Mouse (Mus musculus) ES-Bruce4 (cell line): ENCODE data around the gene Miox. TPM values are rescaled to one million over a fixed set of nuclear protein-coding genes. Genes with fewer than 3 reads are reported as not detected.

Experiments
- H3K27ac ChIP-seq: 2 replicates; pipeline ENCODE4 v1.5.1; 2012; ENCODE audit warnings: low read length, inconsistent platforms; ENCODE audit not compliant: insufficient read depth
- H3K27me3 ChIP-seq: 2 replicates; pipeline ENCODE4 v1.6.1; 2012; ENCODE audit warnings: mild to moderate bottlenecking, low read length, inconsistent platforms; ENCODE audit not compliant: control insufficient read depth, poor library complexity, insufficient read depth, severe bottlenecking
- H3K36me3 ChIP-seq: 2 replicates; pipeline ENCODE4 v1.6.1; 2012; ENCODE audit warnings: inconsistent platforms, mild to moderate bottlenecking, low read length, moderate library complexity; ENCODE audit not compliant: control insufficient read depth, poor library complexity, insufficient read depth, severe bottlenecking
- H3K4me1 ChIP-seq: one replicate; pipeline ENCODE4 v1.8.1; 2011; ENCODE audit warnings: low read length; ENCODE audit not compliant: control insufficient read depth, insufficient read depth
- H3K4me3 ChIP-seq: 2 replicates; pipeline ENCODE4 v1.5.1; 2011; ENCODE audit warnings: low read depth, mild to moderate bottlenecking, low read length
- H3K9ac ChIP-seq: 2 replicates; pipeline ENCODE4 v1.6.1; 2012; ENCODE audit warnings: low read depth, mild to moderate bottlenecking, inconsistent platforms; ENCODE audit not compliant: poor library complexity, severe bottlenecking
- H3K9me3 ChIP-seq: replicated peaks from 2 replicates; pipeline ENCODE4 v1.6.1; 2012; ENCODE audit warnings: mild to moderate bottlenecking, low read length, inconsistent platforms; ENCODE audit not compliant: control insufficient read depth, poor library complexity, insufficient read depth, severe bottlenecking
- CTCF ChIP-seq: IDR thresholded peaks from one replicate; pipeline ENCODE4 v1.8.1; 2011; ENCODE audit warnings: low read depth, low read length
- EP300 ChIP-seq: IDR thresholded peaks from 2 replicates; pipeline ENCODE4 v1.6.1; 2011; ENCODE audit warnings: low read depth, low read length; ENCODE audit not compliant: insufficient read depth
- POLR2A ChIP-seq: IDR thresholded peaks from one replicate; pipeline ENCODE4 v1.8.1; 2011; ENCODE audit warnings: low read length; ENCODE audit not compliant: insufficient read depth
- polyA plus RNA-seq: library from polyadenylated mRNA; stranded (reverse); fragments of >200 nt; gene quantifications from 2 replicates; pipeline ENCODE4 v1.2.4, GENCODE M21; 2011; ENCODE audit warnings: low read depth; ENCODE audit not compliant: missing spikeins, insufficient read depth, insufficient read length

The Miox gene
- polyA plus RNA-seq, 1 experiment, result not detected

GRCm38 (mm10) chr15:89314107-89314506, 20.1 kb upstream of the Miox start:
- H3K4me3 ChIP-seq, result peak overlapping the region; percentile 86
- no peaks in the 10 kb centered on the region for H3K9me3 ChIP-seq
- no peak overlapping the region for H3K27ac ChIP-seq
- H3K36me3 ChIP-seq, result no peaks in the 10 kb centered on the region
- TF ChIP-seq POLR2A, result no peak
- no peak for TF ChIP-seq CTCF
- no peak for TF ChIP-seq EP300
- H3K4me1 ChIP-seq, result no peaks in the 10 kb centered on the region
- no peaks in the 10 kb centered on the region for H3K27me3 ChIP-seq
- H3K9ac ChIP-seq, result peak overlapping the region; percentile 83

DNA sequence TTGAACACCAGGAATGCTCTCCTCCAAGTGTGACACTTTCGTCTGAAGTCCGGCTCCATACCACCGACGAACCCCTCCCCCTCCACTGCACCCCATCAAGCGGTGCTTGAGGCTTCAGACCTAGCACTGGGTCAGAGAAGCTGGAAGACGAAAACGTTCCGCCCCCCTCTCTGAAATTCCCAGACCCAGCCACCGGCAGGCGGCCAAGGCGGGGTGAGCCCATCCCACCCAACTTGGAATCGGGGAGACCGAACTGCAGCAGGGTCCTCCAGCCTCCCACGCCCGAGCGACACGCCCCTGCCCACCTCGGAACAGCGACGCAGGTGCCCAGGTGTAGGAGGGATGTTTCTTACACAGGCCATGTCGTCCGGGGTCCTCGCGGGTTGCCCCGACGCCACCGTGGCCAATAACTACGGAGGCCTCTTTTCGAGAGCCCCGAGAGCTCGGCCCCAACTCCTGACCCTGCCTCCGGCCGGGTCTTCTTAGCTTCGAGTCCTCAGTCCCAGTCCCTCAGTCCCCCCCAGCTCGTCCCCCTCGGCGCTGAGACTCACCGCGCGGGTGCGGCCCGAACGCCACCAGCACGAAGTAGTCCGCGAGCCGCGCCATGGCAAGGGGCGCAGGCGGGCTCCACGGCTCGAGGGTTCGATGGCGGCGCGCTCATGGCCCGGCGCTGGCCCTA, 19.5 kb upstream of the Miox start:
- Histone ChIP-seq H3K9me3 (no peaks in the 10 kb centered on the region), H3K9ac (peak overlapping the region; percentile 83), H3K4me3 (peak overlapping the region; percentile 86), H3K27me3 (no peaks in the 10 kb centered on the region), H3K27ac (no peak overlapping the region), H3K36me3 (no peaks in the 10 kb centered on the region), H3K4me1 (no peaks in the 10 kb centered on the region)
- TF ChIP-seq POLR2A (no peak), CTCF (no peak), EP300 (no peak)

DNA sequence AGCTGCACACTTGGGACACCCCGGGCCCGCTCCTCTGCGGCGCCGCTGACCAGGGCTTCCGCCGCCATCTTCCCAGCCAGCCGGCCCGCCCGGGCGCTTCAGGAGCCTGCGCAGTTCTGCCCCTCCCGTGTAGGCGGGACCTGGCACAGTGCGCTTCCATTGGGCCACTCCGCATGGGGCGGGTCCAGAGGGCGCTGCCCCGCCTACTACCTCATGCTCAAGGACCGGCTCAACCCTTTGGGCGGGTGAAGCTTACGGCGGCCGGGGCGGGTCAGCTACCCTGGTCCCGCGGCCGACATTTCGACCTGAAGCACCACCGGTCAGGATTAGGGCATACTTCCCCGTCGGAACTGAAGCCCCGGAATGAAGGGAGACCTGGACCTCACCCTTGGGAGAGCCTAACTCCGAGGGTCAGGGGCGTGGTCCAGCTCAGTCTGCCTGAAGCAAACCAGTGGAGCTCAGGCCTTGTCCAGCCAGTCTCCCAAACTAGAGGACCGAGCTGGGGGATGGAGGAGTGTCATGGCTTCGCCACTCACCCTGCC, 18.9 kb upstream of the Miox start, which contains the start of gene Sbf1:
Gene Sbf1 (minus strand): TSS at position 122 of the 542 bp plus-strand sequence.
- Histone ChIP-seq H3K4me1 (no peaks in the 10 kb centered on the region), H3K9ac (peak within 1 kb of the TSS; percentile 83), H3K27me3 (no peaks in the 10 kb centered on the region), H3K36me3 (no peaks in the 10 kb centered on the region), H3K4me3 (peak within 1 kb of the TSS; percentile 91), H3K9me3 (no peaks in the 10 kb centered on the region), H3K27ac (no peak within 1 kb of the TSS)
- no peak for TF ChIP-seq EP300
- no peak for TF ChIP-seq CTCF
- peak; percentile 30 for TF ChIP-seq POLR2A

- TF ChIP-seq POLR2A, result no peak
- no peak for TF ChIP-seq EP300
- peak; percentile 88 for TF ChIP-seq CTCF
- H3K36me3 ChIP-seq, result no peaks in the 10 kb centered on the region
- peak overlapping the region; percentile 83; the same call in 1 of the 2 replicates for H3K9ac ChIP-seq
- H3K9me3 ChIP-seq, result no peaks in the 10 kb centered on the region
- no peaks in the 10 kb centered on the region for H3K27me3 ChIP-seq
- no peak overlapping the region for H3K4me3 ChIP-seq
- no peaks in the 10 kb centered on the region for H3K4me1 ChIP-seq
- H3K27ac ChIP-seq, result no peak overlapping the region
These were observed 18.1 kb upstream of the Miox start for GRCm38 (mm10) chr15:89316146-89316545.

DNA sequence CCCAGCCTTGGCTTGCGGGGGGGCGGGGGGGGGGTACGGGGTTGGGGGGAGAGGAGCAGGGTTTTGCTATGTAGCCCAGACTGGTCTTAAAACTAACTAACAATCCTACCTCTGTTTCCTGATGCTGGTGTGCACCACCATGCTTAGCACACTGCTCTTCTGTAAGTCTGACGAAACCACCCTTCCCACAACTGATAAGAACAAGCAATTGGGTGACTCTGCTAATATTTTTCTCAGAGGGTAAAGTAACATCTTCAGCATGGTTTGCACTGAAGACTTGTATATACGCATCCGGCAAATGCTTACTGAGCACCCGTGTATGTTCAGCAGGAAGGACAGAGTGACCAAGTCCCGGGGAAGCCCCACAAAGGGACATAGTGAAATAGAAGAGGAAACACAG, 12.9 kb upstream of the Miox start:
- Histone ChIP-seq H3K36me3 (no peaks in the 10 kb centered on the region), H3K27me3 (no peaks in the 10 kb centered on the region), H3K9ac (no peak overlapping the region), H3K4me3 (no peak overlapping the region), H3K27ac (no peak overlapping the region), H3K9me3 (no peaks in the 10 kb centered on the region), H3K4me1 (no peaks in the 10 kb centered on the region)
- no peak for TF ChIP-seq EP300
- no peak for TF ChIP-seq POLR2A
- no peak for TF ChIP-seq CTCF

- no peaks in the 10 kb centered on the region for H3K27me3 ChIP-seq
- no peak for TF ChIP-seq EP300
- no peak for TF ChIP-seq CTCF
- TF ChIP-seq POLR2A, result peak; percentile 34
- H3K27ac ChIP-seq, result no peak within 1 kb of the TSS
- no peaks in the 10 kb centered on the region for H3K9me3 ChIP-seq
- H3K9ac ChIP-seq, result peak within 1 kb of the TSS; percentile 41
- no peaks in the 10 kb centered on the region for H3K36me3 ChIP-seq
- peak within 1 kb of the TSS; percentile 71 for H3K4me3 ChIP-seq
- no peaks in the 10 kb centered on the region for H3K4me1 ChIP-seq
These were observed 11.3 kb upstream of the Miox start, which contains the start of gene Adm2 for GRCm38 (mm10) chr15:89322670-89323522. Gene Adm2, plus strand, starts transcription at chr15:89322720.
